Mouse (Mus musculus) CH12.LX (cell line): ENCODE data around the gene Acsm2.

ENCODE experiments used
- BHLHE40 ChIP-seq: IDR thresholded peaks from 2 replicates; pipeline ENCODE4 v1.6.1; 2011; ENCODE audit warnings: mild to moderate bottlenecking, low read depth, low read length, improper control_type of control experiment
- CTCF ChIP-seq, 2 experiments: IDR thresholded peaks in 1 of 2; conservative IDR thresholded peaks in 1 of 2; 2 replicates each; pipeline ENCODE4 v1.5.1; 2011 to 2012; ENCODE audit warnings: low read depth in 2 of 2, low read length in 2 of 2, improper control_type of control experiment in 1 of 2, inconsistent platforms in 1 of 2, mild to moderate bottlenecking in 1 of 2, moderate library complexity in 1 of 2
- EP300 ChIP-seq: IDR thresholded peaks from 2 replicates; pipeline ENCODE4 v1.6.1; 2011; ENCODE audit warnings: low read length, improper control_type of control experiment
- MAX ChIP-seq: IDR thresholded peaks from 2 replicates; pipeline ENCODE4 v1.6.1; 2011; ENCODE audit warnings: low read length, improper control_type of control experiment
- POLR2A ChIP-seq: IDR thresholded peaks from 2 replicates; pipeline ENCODE4 v1.6.1; 2011; ENCODE audit warnings: low read depth, mild to moderate bottlenecking, improper control_type of control experiment, low read length
- RAD21 ChIP-seq: IDR thresholded peaks from 2 replicates; pipeline ENCODE4 v1.6.1; 2011; ENCODE audit warnings: low read depth, mild to moderate bottlenecking, low read length, improper control_type of control experiment, moderate library complexity
- TCF12 ChIP-seq: IDR thresholded peaks from 2 replicates; pipeline ENCODE4 v1.6.1; 2014; ENCODE audit warnings: low read depth, mild to moderate bottlenecking, inconsistent platforms, low read length, improper control_type of control experiment
- UBTF ChIP-seq: IDR thresholded peaks from 2 replicates; pipeline ENCODE4 v1.6.1; 2012; ENCODE audit warnings: low read depth, mild to moderate bottlenecking, inconsistent platforms, low read length, improper control_type of control experiment, moderate library complexity
- USF1 ChIP-seq: IDR thresholded peaks from 2 replicates; pipeline ENCODE4 v1.6.1; 2014; ENCODE audit warnings: low read depth, mild to moderate bottlenecking, inconsistent platforms, low read length, improper control_type of control experiment
- USF2 ChIP-seq: conservative IDR thresholded peaks from 2 replicates; pipeline ENCODE4 v1.6.1; 2011; ENCODE audit warnings: low read depth, low read length, improper control_type of control experiment
- ZC3H11A ChIP-seq: IDR thresholded peaks from 2 replicates; pipeline ENCODE4 v1.6.1; 2012; ENCODE audit warnings: low read depth, mild to moderate bottlenecking, inconsistent platforms, low read length, improper control_type of control experiment

DNA sequence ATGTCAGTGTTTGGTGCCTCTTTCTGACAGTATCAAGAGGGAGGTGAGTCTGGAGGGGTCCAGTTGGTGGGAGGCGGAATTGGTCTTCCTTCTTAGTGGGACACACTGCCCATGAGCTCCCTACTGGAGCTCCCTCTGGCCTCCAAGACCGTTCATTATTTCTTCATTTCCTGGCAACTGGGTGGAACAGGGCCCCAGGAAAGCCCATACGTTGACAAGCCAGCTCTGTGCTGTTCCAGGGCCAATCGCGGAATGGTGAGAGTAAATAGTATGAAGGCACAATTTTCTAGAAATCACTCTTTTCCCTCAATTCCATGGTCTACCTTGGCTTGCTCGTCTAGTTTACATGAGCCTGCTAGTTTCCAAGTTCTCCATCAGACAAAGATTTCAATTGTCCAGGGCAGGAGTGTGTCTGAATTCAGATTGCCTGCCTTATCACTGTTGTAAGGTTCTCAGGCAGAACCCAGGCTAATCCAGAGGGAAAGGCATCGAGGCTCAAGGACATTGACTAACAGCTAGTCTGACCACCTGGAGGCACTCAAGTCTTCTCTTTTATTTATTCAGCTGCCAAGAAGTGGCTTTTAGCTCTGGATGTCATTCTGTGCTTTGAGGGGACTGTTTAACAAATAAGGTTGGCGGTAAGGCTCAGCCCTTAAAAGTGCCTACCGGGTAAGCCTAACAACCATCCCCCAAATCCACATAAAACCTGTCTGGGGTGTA, 53.8 kb downstream of the Acsm2 start:
- TF ChIP-seq TCF12 (no peak), USF2 (no peak), EP300 (no peak), CTCF (conservative IDR thresholded peaks at IDR 0.05 in 1 of 2, IDR thresholded peaks at IDR 0.05 in 1 of 2; ENCODE audit: low read depth in 2 of 2, low read length in 2 of 2) (no peak), USF1 (no peak), POLR2A (no peak), UBTF (no peak), BHLHE40 (no peak), MAX (no peak), RAD21 (no peak), ZC3H11A (no peak)
